Mouse (Mus musculus) neural tube, embryonic 14.5 days (tissue): ENCODE results near the gene Bmpr1b. TPM values are rescaled to one million over a fixed set of nuclear protein-coding genes. Genes with fewer than 3 reads are reported as not detected.

ENCODE experiments used
- ATAC-seq: fragments of 200-750 bp; cut with Nextera tagmentation; 2 replicates; pipeline ENCODE4 v1.8.0; 2017; ENCODE audit warnings: low read depth, mild to moderate bottlenecking, moderate TSS enrichment, moderate library complexity
- H3K27ac ChIP-seq: fragments of 300-500 bp; sonication (generic); 2 replicates; pipeline ENCODE4 v1.5.1; 2014; ENCODE audit warnings: low read depth, mild to moderate bottlenecking, control low read depth, low read length, moderate library complexity, mixed read lengths
- H3K27me3 ChIP-seq: fragments of 300-500 bp; sonication (generic); 2 replicates; pipeline ENCODE4 v1.6.1; 2014; ENCODE audit warnings: low read length; ENCODE audit not compliant: control insufficient read depth, insufficient read depth
- H3K36me3 ChIP-seq: fragments of 300-500 bp; sonication (generic); 2 replicates; pipeline ENCODE4 v1.6.1; 2014; ENCODE audit warnings: low read length, mixed read lengths; ENCODE audit not compliant: control insufficient read depth, insufficient read depth
- H3K4me1 ChIP-seq: fragments of 300-500 bp; sonication (generic); 2 replicates; pipeline ENCODE4 v1.6.1; 2014; ENCODE audit warnings: low read length; ENCODE audit not compliant: control insufficient read depth, insufficient read depth
- H3K4me2 ChIP-seq: fragments of 300-500 bp; sonication (generic); 2 replicates; pipeline ENCODE4 v1.6.1; 2014; ENCODE audit warnings: mild to moderate bottlenecking, low read depth, low read length, control low read depth
- H3K4me3 ChIP-seq: fragments of 300-500 bp; sonication (generic); 2 replicates; pipeline ENCODE4 v1.5.1; 2014; ENCODE audit warnings: low read depth, low read length, control low read depth, mixed read lengths
- H3K9ac ChIP-seq: fragments of 300-500 bp; sonication (generic); replicated peaks from 2 replicates; pipeline ENCODE4 v1.6.1; 2014; ENCODE audit warnings: low read depth, mild to moderate bottlenecking, control low read depth, low read length, mixed read lengths
- H3K9me3 ChIP-seq: fragments of 300-500 bp; sonication (generic); 2 replicates; pipeline ENCODE4 v1.6.1; 2016; ENCODE audit warnings: low read length; ENCODE audit not compliant: control insufficient read depth
- WGBS: fragments of 180-500 bp; shearing (Covaris S2); extraction: QIAGEN DNeasy Blood & Tissue Kit; methylation state at CpG from one replicate; pipeline ENCODE4 v1.1.7; 2014; 5-methylcytosine and 5-hydroxymethylcytosine counted together
- polyA plus RNA-seq: library from polyadenylated mRNA; unstranded; fragments of >200 nt; fragmentation: Nextera tagmentation; extraction: Ambion mirVana; gene quantifications from 2 replicates; pipeline ENCODE4 v1.2.1, GENCODE M21; 2014

The Bmpr1b gene
- polyA plus RNA-seq, 1 experiment from 2014 or later, result 8.2 TPM

DNA sequence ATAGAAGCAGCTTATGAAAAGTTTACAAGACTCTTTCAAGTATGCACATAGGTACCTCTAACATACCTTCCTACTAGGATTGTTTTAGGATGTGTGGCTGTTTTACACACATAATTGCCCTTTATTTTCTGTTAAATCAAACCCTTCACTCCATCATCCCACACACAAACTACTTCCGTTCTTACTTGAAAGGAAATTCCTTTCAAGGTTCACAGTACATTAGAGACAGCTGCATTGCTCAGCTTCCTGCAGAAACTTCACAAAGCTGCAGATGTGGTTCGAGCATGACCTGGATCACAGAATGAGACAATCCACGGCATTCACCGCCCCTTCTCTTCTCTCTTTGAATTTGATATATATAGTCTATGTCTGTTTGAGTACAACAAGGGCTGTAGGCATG, 248.1 kb downstream of the Bmpr1b start:
- Histone ChIP-seq H3K4me2 (no peak overlapping the region), H3K27me3 (no peaks in the 10 kb centered on the region), H3K4me3 (no peak overlapping the region), H3K4me1 (no peaks in the 10 kb centered on the region), H3K36me3 (no peaks in the 10 kb centered on the region), H3K9ac (no peak overlapping the region), H3K9me3 (no peaks in the 10 kb centered on the region), H3K27ac (no peak overlapping the region)
- 28% methylated on average over 4 of the region's 4 CpGs for WGBS
- ATAC-seq, result no peak

DNA sequence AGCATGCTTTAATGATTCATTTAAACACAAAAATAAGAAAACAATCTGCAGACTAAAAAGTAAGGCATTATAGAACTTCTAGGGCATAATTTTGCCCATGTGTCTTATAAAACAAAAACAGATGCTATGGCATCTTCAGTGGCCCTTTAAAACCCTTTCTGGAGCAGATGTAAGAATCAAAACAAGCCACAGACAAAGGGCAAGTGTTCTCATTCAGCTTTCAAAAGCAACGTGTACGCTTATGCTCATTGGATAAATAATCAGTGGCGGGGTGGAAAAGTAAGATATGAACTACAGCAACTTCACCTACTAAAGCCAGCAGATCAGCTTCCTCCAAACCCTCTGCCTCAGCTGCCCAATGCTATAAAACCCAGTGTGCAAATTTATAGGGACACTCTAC, 249.6 kb downstream of the Bmpr1b start:
- Histone ChIP-seq H3K27ac (no peak overlapping the region), H3K9me3 (no peaks in the 10 kb centered on the region), H3K4me2 (no peak overlapping the region), H3K36me3 (no peaks in the 10 kb centered on the region), H3K4me1 (no peaks in the 10 kb centered on the region), H3K4me3 (no peak overlapping the region), H3K9ac (no peak overlapping the region), H3K27me3 (no peaks in the 10 kb centered on the region)
- ATAC-seq, result no peak
- WGBS, result 42% methylated on average over 3 of the region's 3 CpGs

DNA sequence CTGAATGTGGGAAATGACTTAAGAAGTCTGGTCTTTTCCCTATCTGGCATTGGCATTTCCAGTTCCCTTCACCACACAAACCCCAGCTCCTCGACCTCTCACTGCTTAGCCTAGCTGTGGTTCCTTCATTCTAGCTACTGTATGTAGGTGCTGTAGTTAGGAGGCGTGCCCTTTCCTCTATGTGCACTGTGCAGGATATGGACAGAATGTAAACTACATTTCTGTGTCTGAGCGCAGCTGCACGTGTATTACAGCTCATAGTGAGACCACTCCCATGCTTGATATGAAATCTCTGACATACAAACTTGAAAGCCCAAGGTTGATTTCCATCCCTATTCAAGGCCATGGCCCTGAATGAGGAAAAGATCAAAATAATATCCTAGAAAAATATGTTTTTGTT, 252.1 kb downstream of the Bmpr1b start:
- no peaks in the 10 kb centered on the region for H3K27me3 ChIP-seq
- no peak overlapping the region for H3K9ac ChIP-seq
- ATAC-seq, result no peak
- no peak overlapping the region for H3K4me3 ChIP-seq
- H3K4me2 ChIP-seq, result no peak overlapping the region
- no peaks in the 10 kb centered on the region for H3K4me1 ChIP-seq
- no peaks in the 10 kb centered on the region for H3K36me3 ChIP-seq
- 88% methylated on average over 4 of the region's 4 CpGs for WGBS
- H3K27ac ChIP-seq, result no peak overlapping the region
- H3K9me3 ChIP-seq, result no peaks in the 10 kb centered on the region

DNA sequence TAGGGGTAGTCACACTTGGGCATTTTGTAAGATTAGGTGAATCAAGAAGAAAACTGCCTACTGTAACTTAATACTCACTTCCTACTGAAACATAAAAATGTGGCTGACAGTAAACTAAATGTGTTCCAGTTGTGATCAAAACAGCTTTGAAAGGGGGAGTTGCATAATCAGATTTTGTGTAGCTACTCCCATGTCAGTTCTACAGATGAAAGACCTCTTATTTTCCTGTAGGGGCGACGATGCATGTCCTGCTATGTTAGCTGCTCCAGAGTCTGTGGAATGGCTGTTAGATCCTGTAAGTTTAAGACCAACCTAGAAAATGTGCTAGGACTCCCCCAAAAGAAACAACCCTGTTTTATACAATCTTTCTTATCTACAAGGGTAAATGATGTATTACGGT, 253.2 kb downstream of the Bmpr1b start:
- no peak overlapping the region for H3K4me2 ChIP-seq
- H3K4me3 ChIP-seq, result no peak overlapping the region
- no peaks in the 10 kb centered on the region for H3K9me3 ChIP-seq
- no peaks in the 10 kb centered on the region for H3K27me3 ChIP-seq
- no peak overlapping the region for H3K27ac ChIP-seq
- H3K4me1 ChIP-seq, result no peaks in the 10 kb centered on the region
- H3K36me3 ChIP-seq, result no peaks in the 10 kb centered on the region
- 88% methylated on average over 3 of the region's 3 CpGs for WGBS
- H3K9ac ChIP-seq, result no peak overlapping the region
- ATAC-seq, result no peak

DNA sequence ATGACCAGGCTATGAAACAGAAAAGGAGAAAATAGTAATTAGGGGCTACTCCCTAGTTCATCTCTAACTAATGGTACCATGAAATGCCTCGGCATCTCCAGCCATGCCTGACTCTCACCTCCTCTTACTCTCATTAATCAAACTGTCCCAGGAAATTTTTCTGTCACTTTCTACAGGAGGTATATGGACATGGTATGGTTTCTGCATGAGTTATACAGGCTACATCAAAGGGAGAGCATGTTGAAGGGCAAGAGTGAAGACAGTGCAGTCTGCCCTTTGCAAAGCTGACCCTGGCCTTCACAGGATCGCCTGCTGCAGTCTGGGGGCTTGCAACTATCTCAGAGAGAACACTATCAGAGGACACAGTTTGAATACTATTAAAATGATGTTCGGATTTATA, 254.6 kb downstream of the Bmpr1b start:
- Histone ChIP-seq H3K9me3 (no peaks in the 10 kb centered on the region), H3K9ac (no peak overlapping the region), H3K4me1 (no peaks in the 10 kb centered on the region), H3K27ac (no peak overlapping the region), H3K36me3 (no peaks in the 10 kb centered on the region), H3K4me2 (no peak overlapping the region), H3K27me3 (no peaks in the 10 kb centered on the region), H3K4me3 (no peak overlapping the region)
- WGBS, result 81% methylated on average over 3 of the region's 3 CpGs
- ATAC-seq, result no peak

DNA sequence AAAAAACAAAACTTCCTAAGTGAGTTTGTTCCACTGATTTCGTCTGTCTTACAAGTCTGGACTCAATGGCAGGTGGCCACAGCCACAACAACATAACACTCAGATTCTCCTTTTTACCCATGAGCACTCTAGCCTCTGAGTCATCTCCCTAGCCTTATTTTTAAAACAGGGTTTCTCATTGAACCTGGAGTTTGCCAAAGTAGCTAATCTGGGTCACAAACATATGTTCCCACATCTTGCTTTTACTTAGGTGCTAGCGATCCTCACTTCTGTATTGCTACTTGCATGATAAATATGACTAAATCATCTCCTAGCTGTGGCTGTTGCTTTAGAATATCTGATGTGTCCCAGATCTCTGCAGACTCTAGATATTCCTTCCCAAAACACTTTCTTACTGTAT, 260.1 kb downstream of the Bmpr1b start:
- Histone ChIP-seq H3K4me3 (no peak overlapping the region), H3K36me3 (no peaks in the 10 kb centered on the region)
- WGBS, result 92% methylated on average over 2 of the region's 2 CpGs

DNA sequence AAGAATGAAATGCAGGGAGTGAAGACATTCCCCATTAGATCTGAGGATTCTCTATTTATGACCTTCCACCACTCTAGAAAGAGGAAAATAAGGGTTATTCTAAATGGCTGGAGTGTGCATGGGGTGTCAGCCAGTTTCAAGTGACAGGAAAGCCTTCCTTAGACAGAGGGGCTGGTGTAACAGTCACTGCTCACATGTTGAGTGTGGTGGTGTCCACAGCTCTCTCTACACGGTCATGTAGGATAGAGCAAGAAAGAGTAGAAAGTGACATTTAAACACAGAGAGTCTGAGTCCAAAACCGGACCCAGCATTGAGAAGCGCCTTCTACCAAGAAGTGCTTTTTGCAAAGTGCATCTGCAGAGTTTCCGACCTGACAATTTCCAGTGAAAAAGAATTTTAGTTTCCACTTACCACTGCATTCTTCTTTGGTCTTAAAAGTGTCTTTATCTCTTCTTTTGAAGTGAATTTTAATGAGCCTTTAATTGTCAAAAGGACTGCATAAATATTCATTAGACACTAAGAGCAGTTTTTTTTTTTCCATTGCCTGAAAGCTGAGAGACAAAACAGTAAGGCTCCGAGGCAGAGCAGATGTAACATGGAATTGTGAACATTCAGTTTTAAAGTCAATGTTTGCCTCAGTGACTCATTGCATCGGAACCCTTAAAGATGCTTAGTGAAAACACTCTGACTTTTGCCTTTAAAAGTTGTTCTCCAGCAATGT, 263.2 kb downstream of the Bmpr1b start:
- Histone ChIP-seq H3K4me2 (no peak overlapping the region), H3K9ac (no peak overlapping the region), H3K9me3 (no peaks in the 10 kb centered on the region), H3K36me3 (no peaks in the 10 kb centered on the region), H3K4me3 (no peak overlapping the region), H3K4me1 (no peaks in the 10 kb centered on the region), H3K27ac (no peak overlapping the region), H3K27me3 (no peaks in the 10 kb centered on the region)
- ATAC-seq, result no peak
- WGBS, result 41% methylated on average over 6 of the region's 6 CpGs

More for the DNA sequence above, 260.1 kb downstream of the Bmpr1b start:
- no peaks in the 10 kb centered on the region for H3K4me1 ChIP-seq
- no peaks in the 10 kb centered on the region for H3K27me3 ChIP-seq
- no peak overlapping the region for H3K4me2 ChIP-seq
- no peak overlapping the region for H3K27ac ChIP-seq
- ATAC-seq, result no peak
- no peaks in the 10 kb centered on the region for H3K9me3 ChIP-seq
- H3K9ac ChIP-seq, result no peak overlapping the region

DNA sequence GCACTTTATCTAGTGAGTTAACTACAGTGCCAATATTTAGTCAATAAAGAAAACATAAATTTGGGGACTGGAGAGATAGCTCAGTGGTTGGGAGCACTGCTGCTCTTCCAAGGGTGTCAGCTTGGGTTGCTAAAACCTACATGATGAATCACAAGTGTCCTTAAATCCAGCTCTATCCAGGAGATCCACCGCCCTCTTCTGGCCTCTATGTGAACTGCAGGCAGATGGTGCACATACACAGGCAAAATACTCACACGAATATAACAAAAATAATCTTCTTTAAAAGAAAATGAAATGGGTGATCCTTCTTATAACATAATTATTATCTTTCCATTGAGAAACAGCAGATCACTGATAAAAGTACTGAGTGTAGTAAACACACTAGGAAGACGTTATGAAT, 268.9 kb downstream of the Bmpr1b start:
- Histone ChIP-seq H3K4me3 (no peak overlapping the region), H3K9me3 (no peaks in the 10 kb centered on the region), H3K36me3 (no peaks in the 10 kb centered on the region), H3K4me2 (no peak overlapping the region), H3K27me3 (no peaks in the 10 kb centered on the region), H3K9ac (no peak overlapping the region), H3K27ac (no peak overlapping the region), H3K4me1 (no peaks in the 10 kb centered on the region)
- ATAC-seq, result no peak
- 90% methylated on average over 3 of the region's 3 CpGs for WGBS

DNA sequence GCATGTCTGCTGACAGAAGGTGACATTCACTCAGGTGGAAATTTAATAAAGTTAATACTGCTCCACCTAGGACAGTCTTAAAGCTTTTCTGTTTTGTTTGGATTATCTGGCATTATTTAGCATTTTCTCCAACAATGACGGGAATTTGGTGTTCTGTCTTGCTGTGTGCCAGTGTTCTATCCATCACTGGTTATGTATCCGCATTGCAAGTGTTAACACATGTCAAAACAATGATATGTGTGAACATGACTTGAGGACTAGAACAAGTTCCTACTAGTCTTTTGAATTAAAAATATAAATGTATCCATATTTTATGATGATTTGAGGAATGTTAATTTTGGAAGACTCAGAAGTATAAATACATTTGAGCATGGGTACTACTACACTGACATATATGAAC, 269.7 kb downstream of the Bmpr1b start:
- 92% methylated on average over 2 of the region's 2 CpGs for WGBS
- no peak for ATAC-seq
- Histone ChIP-seq H3K4me2 (no peak overlapping the region), H3K4me3 (no peak overlapping the region), H3K27ac (no peak overlapping the region), H3K9me3 (no peaks in the 10 kb centered on the region), H3K27me3 (no peaks in the 10 kb centered on the region), H3K36me3 (no peaks in the 10 kb centered on the region), H3K9ac (no peak overlapping the region), H3K4me1 (no peaks in the 10 kb centered on the region)
